Mouse (Mus musculus): Measurements from ENCODE around the gene Eefsec.

Eefsec gene

DNA sequence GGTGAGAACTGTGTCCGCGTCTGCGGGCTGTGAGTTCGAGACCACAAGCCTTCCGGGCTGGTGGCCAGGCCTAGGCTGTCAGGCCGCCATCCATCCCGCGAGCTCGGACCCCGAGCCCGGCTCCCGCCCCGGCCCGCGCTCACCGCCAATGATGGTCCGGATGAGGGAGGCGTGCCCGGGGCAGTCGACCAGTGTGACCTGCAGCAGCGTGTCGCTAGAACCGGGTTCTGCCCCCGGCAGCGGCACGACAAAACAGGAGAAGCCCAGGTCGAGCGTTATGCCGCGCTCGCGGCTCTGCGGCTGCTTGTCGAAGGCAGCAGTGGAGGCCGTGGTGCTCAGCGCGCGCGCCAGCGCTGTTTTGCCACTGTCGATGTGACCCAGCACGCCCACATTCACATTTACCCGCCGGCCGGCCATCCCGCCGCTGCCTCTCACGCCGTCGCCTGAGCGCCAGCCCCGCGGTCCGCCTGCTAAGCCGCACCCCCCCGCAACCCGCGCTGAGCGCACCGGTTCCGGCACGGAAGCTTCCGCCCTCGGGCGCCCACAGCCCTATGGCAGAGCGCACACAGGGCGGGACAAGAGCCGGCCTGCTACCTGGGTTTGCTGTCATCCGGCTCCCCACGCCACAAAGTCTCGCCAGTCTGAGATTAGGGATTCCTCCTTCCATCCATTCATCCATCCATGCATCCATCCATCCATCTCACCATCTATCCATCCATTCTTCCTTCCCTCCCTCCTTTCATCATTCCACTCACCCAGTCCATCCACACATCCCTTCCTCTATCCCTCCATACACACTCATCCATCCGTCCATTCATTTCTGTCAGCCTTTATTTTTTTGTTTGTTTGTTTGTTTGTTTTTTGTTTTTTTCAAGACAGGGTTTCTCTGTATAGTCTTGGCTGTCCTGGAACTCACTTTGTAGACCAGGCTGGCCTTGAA, at the start of gene Eefsec:
Eefsec (minus strand) TSS at position 477 of the 940 bp plus-strand sequence.
- peak; percentile 89 for DNase-seq (ENCODE audit: low spot score in 2 of 2)

DNA sequence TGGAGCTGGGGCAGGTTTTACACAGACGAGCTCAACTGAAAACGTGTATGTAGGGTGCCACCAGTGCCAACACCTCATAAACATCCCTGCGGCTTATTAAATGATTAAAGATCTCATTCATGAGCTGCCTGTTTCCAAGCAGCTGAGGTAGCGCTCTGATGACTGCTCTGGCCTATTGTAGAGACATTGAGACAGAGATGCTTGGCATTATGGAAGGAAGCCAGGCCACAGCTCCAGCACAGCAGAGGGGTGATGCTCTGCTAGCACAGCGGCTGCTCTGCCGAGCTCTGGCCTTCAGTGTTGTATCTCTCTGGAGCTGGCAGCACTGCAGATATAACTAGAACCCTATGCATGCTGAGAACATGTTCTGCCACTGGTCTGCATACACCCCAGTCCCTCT, 47.4 kb upstream of the Eefsec start:
- no peak for DNase-seq (ENCODE audit: low spot score in 2 of 2)

DNA sequence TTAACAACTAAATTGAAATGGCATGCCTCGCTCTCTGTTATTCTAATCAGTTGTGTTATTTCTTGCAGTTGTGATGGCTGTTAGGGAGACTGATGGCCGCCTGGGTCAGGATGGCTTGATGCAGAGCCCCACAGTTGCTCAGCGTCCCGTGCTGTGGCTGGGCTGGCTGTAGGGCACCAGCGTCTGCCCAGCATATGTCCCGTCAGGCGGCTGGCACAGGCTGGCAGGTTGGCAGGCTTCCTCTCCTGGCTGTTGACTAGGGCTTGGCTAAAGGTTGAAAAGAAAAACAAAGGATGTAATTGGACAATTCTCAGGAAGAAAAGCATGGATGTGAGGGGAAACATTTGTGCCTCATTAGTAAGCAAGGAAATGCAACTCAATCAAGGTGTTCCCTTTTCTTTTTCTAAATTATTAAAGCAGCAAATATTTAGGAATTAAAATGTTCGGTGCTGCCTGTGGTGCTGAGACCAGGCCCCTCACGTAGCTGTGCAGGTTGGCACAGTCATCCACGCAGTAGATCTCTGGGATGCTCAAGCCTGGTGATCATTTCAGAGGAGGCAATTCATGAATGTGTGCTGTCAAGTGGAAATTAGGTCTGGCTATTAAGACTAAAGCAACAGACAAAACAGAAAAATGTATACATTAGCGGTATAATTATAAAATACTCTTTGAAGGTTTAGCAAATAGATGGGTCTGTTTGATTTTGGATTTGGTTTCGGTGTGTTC, 44.5 kb upstream of the Eefsec start:
- peak; percentile 70 to 79 for DNase-seq (ENCODE audit: low spot score in 2 of 2)

DNA sequence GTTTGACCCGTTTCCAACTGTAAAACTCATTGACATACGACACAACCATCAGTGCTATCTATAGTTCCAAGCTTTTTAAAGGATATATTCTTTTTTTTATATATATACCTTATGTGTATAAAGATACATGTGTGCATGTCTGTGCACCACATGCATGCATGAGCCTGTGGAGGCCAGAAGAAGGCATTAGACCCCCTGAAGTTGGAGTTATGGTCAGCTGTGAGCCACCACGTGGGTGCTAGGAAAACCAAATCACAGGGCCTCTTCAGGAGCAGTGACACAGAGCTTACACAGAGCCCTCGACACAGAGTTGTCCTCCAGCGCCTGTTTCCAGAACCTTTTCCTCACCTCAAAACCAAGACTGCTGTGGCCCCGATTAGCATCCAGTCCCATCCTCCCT, 43.5 kb upstream of the Eefsec start:
- DNase-seq (ENCODE audit: low spot score in 2 of 2), result no peak

DNA sequence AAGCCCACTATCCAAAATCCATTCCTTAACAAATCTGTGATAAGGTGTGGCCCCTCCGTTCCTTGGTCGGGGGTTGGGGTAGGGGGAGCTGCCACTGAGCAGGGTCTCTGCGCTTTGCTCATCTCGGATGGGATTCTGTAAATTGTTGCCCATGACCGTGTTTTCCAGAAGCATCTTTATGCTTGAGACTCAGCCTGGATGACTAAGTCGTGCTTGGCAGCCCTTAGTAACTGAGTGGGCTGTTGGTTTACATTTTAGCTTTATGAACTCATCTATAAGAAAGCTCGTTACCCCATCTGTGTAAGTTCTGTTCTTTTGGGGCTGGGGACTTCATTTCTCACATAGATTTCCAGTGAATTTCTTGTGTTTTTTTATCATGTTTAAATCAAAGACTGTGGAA, 42.7 kb upstream of the Eefsec start:
- no peak for DNase-seq (ENCODE audit: low spot score in 2 of 2)

DNA sequence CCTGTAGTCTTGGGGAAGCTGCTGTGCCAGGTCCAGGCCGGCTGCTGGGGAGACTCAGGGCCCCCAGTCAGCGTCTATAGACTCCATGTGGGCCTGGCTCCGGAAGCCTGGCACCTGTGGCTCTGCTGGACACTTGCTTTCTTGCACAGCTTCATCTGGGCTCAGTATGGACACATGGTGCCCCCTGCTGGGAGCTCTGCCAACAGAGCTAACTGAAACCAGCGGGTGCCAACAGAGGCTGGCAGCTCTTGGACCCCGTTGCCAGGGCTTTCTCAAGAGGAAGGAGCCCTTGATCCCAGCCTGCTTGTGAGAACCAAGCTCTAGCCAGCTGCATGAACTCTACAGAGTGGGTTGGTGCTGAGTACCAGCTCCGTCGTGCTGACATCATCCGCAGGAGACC, 40.6 kb upstream of the Eefsec start:
- peak; percentile 90 to 91 for DNase-seq (ENCODE audit: low spot score in 2 of 2)

DNA sequence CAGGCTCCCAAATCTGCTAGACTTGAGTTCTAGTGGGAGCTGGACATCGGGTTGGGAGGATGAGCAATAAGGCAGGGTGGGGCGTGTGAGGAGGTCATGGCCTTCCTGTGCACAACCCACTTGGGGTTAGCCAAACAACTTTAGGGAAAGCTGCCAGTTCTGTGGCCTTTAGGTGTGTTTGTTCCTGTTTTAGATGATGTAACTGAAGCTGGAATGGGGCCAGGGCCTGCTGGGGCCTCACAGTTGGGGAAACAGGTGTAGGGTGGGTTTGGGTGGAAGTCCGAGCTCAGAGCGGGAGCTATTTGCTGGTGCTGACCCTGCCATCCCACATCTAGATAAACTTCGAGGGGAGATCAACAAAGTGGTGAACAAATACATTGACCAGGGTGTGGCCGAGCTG, 39.0 kb upstream of the Eefsec start:
- no peak for DNase-seq (ENCODE audit: low spot score in 2 of 2)

DNA sequence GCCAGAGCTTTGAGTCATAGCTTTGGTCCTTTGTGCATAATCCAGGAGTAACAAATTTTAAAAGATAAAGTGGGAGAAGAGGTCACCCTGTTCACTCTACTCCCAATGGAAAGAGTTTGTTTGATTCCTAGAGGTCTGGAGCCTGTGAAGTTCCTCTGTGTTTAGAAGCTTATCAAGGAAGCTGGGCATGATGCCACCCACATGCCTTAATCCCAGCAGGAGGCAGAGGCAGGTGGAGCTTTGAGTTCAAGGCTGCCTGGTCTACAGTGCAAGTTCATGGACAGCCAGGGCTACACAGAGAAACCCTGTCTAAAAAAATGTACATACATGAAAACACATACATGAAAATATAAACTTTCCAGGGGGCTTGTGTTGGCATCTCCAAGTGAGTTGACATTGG, 37.6 kb upstream of the Eefsec start:
- no peak for DNase-seq (ENCODE audit: low spot score in 2 of 2)

DNA sequence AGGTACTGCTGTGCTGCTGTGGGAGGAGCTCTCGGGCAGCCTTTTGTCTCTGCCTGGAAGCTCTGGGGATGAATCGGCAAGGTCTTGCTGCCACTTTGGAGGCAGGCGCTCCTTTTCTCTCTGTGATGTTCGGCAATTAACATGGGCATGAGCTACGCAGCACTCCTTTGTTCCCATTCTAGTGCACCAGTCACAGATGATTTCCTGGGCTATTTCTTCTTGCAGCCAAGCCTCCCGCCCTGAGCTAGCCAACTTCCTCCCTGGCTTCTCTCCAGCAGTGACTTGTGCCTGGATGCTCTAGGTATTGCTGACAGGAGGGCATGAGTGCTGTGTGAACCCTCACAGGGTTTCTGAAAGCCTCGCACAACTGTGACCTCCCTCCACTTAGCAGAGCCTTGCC, 36.8 kb upstream of the Eefsec start:
- no peak for DNase-seq (ENCODE audit: low spot score in 2 of 2)

DNA sequence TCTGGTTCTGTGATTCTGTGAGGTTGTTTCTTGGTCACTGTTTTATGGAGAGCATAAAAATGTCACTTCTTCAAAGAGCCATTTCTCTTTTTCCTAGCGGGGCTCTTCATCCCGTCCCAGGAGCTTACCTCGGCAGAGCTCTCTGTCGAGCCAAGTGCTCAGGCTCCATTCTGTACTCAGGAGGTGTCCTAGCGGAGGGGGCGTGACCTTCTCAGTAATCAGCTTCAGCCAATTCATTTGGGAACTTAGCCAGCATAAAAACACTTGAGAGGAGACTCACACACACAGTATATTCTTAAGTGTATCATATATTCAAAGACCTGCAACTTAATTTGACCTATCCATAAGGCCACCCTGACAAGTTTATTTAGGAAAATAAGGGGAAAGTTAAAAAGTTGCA, 34.1 kb upstream of the Eefsec start:
- no peak for DNase-seq (ENCODE audit: low spot score in 2 of 2)

DNA sequence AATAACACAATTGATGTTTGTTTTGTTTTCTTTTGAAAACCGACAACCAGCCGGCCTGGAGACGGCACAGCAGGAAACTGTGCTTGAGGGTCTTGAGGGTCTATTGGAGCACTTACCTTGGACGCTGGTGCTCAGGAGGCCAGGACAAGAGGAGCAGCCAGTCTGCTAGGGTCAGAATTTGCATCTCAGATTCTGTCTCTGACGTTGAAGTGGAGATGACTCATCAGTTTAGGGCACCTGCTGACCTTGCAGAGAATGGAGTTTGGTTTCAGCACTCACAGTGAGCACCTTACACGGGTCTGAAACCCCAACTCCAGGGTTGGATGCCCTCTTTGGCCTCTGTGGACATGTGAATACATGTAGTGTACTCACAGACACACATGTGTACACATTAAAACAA, 23.5 kb upstream of the Eefsec start:
- no peak for DNase-seq (ENCODE audit: low spot score in 2 of 2)

DNA sequence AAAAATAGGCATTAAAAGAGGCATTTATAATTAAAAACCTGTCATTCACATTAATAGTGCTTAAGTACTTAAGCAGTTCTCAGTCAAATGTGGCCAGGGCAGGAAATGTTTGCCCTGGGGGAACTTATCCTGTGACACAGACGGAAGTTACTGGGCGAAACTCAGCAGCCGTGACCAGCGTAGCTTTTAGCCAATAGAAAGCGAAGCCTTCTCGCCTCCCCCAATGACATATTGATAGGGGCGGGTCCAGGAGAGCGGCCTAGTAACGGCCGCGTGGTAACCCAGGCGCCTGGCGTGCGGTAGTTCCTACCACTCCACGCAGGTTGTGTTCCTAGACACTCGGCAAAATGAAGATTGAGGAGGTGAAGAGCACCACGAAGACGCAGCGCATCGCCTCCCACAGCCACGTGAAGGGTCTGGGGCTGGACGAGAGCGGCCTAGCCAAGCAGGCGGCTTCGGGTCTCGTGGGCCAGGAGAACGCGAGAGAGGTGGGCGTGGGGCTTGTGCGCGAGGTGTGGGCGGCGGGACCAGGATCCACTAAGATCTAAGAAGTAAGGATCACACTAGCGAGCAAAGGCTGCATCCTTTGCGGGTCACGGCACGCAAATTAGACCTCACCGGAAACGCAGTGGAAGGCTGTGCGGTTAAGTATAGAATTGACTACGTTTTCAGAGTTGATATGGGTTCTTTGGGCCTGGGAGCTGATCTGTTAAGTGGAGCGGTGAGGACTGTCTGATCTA, 19.0 kb upstream of the Eefsec start, which contains the start of gene Ruvbl1:
Ruvbl1 (plus strand) TSS at position 229 of the 740 bp plus-strand sequence.
- DNase-seq (ENCODE audit: low spot score in 2 of 2), result peak; percentile 95 to 97

DNA sequence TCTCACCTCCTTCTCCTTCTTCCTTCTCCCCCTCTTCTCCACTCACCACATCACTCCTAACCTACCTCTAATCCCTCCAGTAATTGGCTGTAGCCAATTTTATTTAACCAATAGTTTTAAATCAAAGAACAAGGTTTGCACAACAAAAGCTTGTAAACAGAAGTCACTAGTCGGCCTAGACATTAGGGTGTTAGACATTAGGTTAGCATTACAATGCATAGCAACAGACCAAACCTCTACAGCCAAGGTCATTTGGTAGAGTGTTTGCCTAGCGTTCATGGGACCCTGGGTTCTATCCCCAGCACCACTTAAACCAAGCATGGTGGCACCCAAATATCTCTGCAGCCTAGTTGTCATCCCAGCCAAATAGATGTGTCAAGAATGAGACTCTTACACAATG, 8.2 kb upstream of the Eefsec start:
- DNase-seq (ENCODE audit: low spot score in 2 of 2), result no peak

DNA sequence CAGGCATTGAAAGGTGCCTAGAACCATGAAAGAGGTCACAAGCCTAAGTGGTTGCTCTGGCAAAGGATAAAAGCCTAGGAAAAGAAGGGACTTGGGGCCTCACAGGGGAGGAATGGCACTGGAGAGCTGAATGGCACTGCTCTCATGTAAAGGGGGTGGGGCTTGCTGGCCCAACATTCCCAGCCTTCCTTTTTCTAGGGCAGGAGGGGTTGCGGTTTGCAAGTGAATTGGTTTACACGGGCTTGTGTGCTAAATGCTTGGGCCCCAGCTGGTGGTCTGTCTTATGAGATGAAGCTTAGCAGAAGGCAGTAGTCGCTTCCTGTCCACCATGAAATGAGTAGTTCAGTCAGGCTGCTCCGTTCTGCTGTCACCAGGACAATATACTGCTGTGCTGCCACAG, 1.1 kb upstream of the Eefsec start:
- DNase-seq (ENCODE audit: low spot score in 2 of 2), result no peak

DNA sequence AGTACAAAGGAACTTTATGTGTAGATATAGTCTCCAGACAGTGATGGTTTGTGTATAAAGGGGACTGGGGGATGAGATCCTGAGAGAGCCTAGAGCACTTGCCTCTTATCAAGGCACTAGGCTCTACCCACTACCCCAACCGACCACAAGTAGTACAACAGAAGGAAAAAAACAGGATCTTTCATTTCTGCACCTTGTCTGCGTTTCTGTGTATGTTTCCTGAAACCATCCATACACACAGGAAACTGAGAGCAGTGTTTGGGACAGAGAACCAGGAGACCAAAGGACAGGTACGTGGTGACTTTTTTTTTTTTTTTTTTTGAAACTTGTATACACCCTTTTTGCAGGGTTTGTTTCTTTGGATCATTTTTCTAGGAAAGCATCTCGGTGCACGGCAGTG, 678 bp downstream of the Eefsec start:
- no peak for DNase-seq (ENCODE audit: low spot score in 2 of 2)

DNA sequence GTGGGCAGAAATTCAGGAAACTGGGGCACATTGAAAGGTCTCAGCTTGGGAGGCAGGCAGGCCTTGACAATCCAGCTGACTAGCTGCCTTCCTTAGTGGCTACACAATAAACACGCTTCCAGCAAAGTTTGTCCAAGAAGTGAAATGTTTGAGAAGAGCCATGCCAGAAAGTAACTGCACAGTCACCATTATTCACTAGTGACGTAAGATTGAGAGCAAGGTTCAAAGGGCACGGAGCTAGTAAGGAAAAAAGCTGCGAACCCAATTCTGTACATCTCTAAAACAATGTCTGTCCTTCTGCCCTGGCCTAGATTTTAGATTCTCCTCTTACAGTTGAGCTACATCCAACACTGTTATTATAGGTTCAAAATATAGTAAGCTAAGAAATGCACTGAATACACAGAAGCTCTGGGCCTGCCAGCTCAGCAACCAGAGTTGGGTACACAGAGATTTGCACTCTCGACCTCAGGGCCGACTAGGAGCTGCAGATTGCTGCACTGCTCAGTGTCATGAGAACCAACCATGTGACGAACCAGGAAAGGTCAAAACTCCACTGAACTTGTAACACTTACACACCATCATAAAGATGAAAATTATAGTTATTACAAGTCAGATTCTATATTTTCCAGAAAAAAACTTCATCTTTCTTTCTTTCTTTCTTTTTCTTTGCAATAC, 2.1 kb downstream of the Eefsec start:
- DNase-seq (ENCODE audit: low spot score in 2 of 2), result no peak

DNA sequence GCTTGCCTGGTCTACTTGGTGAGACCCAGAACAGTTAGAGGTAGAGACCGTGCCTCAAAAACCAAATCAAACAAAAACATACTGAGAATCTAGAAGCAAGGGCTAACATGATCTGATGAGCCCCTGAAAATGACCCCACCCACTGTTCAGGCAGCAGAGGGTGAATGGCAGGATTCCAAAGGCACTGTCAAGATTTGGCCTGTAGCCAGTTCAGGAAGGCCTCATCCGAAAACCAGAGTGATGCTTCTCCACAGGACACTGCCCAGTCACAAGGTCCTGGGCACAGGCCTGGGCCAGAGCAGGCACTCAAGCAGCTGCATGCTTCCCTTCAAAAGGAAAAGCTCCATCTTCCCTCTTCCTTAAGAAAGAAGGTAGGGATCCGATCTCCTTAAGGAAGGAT, 2.9 kb downstream of the Eefsec start:
- DNase-seq (ENCODE audit: low spot score in 2 of 2), result no peak

DNA sequence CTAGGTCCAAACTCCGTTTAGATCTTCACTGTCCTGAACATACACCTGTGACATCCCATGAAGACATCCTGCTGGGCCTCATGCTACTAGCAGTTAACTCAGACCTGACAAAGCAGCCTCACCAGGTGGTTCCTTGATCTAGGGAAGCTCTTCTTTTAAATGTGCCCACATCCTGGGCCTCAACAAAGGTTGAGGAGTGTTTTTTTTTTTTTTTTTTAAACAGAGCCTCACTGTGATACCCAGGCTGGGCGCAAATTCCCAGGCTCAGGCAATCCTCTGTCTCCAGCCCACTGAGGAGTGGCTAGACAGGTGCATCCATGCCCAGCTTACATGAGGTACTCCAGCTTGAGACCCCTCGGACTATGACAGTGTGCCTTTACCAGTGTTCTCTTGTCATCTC, 3.8 kb downstream of the Eefsec start:
- DNase-seq (ENCODE audit: low spot score in 2 of 2), result no peak

DNA sequence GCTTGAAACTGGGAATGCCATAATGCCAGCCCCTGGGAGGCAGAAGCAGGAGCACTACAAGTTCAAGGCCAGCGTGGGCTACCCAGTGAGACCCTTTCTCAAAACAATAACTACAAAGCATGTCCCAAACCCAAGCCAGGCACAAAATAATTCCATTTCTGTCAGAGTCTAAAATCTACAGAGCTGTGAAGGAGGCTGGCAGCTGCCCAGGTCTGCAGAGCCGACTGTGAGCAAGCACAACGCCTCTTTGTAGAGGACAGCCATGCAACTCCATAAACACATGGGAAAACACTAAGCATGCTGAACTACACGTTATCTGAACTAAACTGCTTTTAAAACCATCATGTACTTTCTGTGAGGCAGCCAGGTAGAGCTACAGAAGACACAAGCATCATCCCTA, 7.3 kb downstream of the Eefsec start:
- peak; percentile 64 to 70 for DNase-seq (ENCODE audit: low spot score in 2 of 2)

DNA sequence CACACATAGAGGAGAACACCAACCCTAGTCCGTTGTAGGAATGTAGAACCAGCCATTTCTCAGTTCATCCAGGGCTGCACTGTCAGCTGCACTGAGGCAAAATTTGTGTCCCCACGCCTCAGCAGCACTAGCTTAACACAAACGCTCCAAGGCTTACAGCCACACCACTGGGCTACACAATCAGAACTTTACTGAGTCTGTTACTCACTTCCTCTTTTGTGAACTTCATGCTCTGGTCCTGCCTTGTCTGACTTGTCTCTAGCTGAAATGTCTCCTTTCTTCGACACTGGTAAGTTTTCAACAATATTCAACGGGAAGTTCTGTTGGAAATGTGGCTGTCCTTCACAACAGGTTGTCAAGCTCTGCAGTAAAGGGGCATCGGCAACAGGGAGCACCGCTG, 10.7 kb downstream of the Eefsec start:
- DNase-seq (ENCODE audit: low spot score in 2 of 2), result no peak

DNA sequence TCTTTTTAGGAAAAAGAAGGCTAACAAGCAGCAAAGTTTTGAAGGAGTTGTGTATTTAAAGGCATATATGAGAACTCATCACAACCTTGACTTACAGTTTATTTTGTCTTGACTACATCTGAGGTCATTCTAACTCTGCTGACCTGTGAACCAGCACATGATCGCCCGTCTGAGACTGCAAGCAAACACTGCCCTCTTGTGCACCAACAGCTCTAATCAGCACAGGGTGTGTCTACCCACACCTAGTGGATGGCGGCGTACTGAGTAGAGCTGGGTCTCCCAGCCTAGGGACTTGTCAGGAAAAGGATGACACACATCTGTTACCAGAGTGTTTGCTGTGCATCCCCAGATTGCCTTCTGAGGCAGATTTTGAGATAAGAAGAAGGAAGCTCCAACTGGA, 15.1 kb downstream of the Eefsec start:
- peak in 1 of 2 experiments; percentile 39 for DNase-seq (ENCODE audit: low spot score in 2 of 2)

All from right cerebral cortex, postnatal 10 days (tissue).